Mouse (Mus musculus) activated CD4-positive, CD25-positive, alpha-beta regulatory T cell (primary cell): ENCODE data around the gene Gm9821. TPM values are rescaled to one million over a fixed set of nuclear protein-coding genes. Genes with fewer than 3 reads are reported as not detected.

ENCODE experiments used
- polyA plus RNA-seq, 2 experiments: library from polyadenylated mRNA; unstranded; fragments of 100-300 nt; shearing (Covaris generic); gene quantifications; one replicate each; pipeline ENCODE4 v1.2.1; 2017

Gm9821 gene
- polyA plus RNA-seq = under 1 TPM; 0.25 to 0.48 TPM

GRCm38 (mm10) chr2:91945483-91945882 lies at the start of gene Gm9821:
Gene Gm9821, plus strand, starts transcription at chr2:91945703.

GRCm38 (mm10) chr2:91926949-91927348 lies 18.6 kb upstream of the Gm9821 start, which contains the start of gene Chrm4:
Gene Chrm4, plus strand, starts transcription at chr2:91927249.

GRCm38 (mm10) chr2:91932160-91932711 lies 13.3 kb upstream of the Gm9821 start, which contains the start of gene Mdk:
Gene Mdk, minus strand, starts transcription at chr2:91932297.

GRCm38 (mm10) chr2:91975581-91976541 lies 30.4 kb downstream of the Gm9821 start, which contains the start of gene Dgkz:
Gene Dgkz, minus strand, starts transcription at chr2:91975864.

Other genes starting within 250 kb of the Gm9821 start
- 10 to 100 TPM; 40.4 to 44.9 TPM for gene Atg13, start 235.1 kb upstream of the Gm9821 start, polyA plus RNA-seq
- gene Harbi1, start 234.9 kb upstream of the Gm9821 start, polyA plus RNA-seq = 10 to 100 TPM in 1 of 2 experiments, 1 to 10 TPM in 1; 9.0 to 12.2 TPM
- 10 to 100 TPM; 27.5 to 38.3 TPM for gene Ambra1, start 215.6 kb upstream of the Gm9821 start, polyA plus RNA-seq
- gene Chrm4, start 18.5 kb upstream of the Gm9821 start, polyA plus RNA-seq = 1 to 10 TPM in 1 of 2 experiments, not detected in 1; 2.1 TPM
- gene Mdk, start 13.4 kb upstream of the Gm9821 start, polyA plus RNA-seq = 1 to 10 TPM; 1.2 to 1.7 TPM
- gene Dgkz, start 30.2 kb downstream of the Gm9821 start, polyA plus RNA-seq = 100 to 1,000 TPM; 253 to 308 TPM
- gene Creb3l1, start 78.8 kb downstream of the Gm9821 start, polyA plus RNA-seq = under 1 TPM; 0.58 to 0.89 TPM
- 10 to 100 TPM; 31.4 to 46.3 TPM for gene Phf21a, start 147.4 kb downstream of the Gm9821 start, polyA plus RNA-seq